Mouse (Mus musculus) left cerebral cortex, adult 2 months (tissue): ENCODE measurements at regions not wholly inside any gene's neighbourhood (a gene's known extent, or its start where the extent isn't known, plus 50 kb on each side); places are given as distances from the start of the nearest gene placed in this dataset.

ENCODE experiments used
- DNase-seq, 2 experiments: peaks; one replicate each; pipeline ENCODE4 v3.0.0; 2021 to 2022; ENCODE audit warnings: low spot score in 2 of 2, mixed read lengths in 1 of 2; ENCODE audit errors: extremely low spot score in 1 of 2
- H3K27ac ChIP-seq: fragments of 200-600 bp; 2 replicates; pipeline ENCODE4 v1.8.1; 2022
- H3K4me3 ChIP-seq: fragments of 200-600 bp; 2 replicates; pipeline ENCODE4 v1.8.1; 2022
- CTCF ChIP-seq: fragments of 200-600 bp; IDR thresholded peaks from 2 replicates; pipeline ENCODE4 v1.8.1; 2022; ENCODE audit warnings: antibody characterized with exemption, mild to moderate bottlenecking, moderate library complexity
- intact Hi-C: fragments of 180-260 bp; cut with DNase I; formaldehyde crosslinking; loops from one replicate; pipeline ENCODE4 v1.15.1; 2025

GRCm38 (mm10) chr16:47081896-47082295, 583.6 kb upstream of the Nectin3 start:
- no peak for DNase-seq
- no peak overlapping the region for H3K27ac ChIP-seq
- intact Hi-C loops = no loop called here
- TF ChIP-seq CTCF = no peak
- no peak overlapping the region for H3K4me3 ChIP-seq

DNA sequence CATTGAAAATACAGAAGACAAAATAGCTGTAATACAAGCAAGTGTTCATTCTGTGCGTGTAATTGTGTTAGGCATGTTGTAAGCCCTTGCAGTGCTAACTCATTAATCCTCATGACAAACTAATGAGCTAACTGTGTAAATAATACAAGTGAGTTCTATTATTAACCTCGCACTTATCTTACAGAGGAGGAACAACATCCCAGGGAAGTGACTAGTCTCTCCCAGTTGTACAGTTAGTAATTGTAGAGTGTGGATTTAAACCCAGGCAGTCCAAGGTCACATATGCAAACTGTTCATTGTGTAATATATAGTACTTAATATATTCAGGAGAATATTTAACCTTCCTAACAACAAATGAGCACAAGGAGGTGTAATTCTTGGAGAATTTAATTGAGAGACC, 582.0 kb upstream of the Nectin3 start:
- intact Hi-C loops = no loop called here
- no peak for TF ChIP-seq CTCF
- DNase-seq = no peak
- Histone ChIP-seq H3K4me3 (no peak overlapping the region), H3K27ac (no peak overlapping the region)

DNA sequence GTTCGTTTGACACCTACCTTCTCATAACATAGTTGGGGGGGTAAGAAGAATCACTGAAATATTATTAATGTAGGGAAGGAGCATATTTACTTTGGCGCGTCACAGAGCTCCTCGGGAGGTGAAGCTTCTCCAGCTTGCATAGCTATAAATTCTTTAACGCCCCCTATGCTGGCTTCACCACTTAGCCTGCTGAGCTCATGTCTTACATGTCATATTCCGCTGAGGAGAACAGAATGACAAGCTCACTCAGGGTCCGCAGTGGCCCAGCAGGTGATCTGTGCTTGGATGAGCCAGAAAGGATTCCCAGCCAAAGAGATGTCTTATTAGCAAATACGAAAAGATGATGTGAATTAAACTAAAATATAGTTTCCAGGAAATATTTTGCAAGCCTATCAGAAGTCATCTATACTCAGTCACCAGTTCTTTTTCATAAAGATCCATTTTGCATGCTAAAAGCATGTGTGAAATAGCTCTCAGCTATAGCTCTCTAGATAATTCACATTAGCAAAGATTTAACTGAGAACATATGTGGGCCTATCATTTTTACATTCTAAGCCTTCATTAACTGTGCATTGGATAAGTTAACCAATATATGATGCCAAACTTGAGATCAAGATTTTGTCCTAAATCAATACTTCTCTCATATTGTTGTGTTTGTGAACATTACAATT, 561.1 kb upstream of the Nectin3 start:
- no peak for TF ChIP-seq CTCF
- no peak for DNase-seq
- no peak overlapping the region for H3K27ac ChIP-seq
- intact Hi-C loops = no loop called here
- no peak overlapping the region for H3K4me3 ChIP-seq

DNA sequence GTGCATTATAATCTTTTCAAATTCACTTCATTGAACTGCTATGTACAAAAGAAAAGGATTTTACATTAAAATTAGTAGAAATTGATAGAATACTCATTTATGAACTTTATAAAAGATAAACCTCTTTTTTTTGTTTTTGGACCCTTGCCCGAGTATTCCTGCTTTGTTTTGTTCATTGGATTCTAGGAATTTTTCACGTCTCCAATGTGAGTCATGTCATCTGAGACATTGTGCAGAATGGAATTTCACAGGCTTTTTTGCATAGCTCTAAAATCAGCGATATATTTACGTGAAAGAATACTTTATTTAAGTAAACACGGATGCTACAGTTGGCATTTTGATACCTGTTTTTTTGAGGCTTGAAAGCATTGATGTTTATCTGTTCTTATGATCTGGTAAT, 560.5 kb upstream of the Nectin3 start:
- intact Hi-C loops = no loop called here
- no peak for TF ChIP-seq CTCF
- no peak for DNase-seq
- Histone ChIP-seq H3K27ac (no peak overlapping the region), H3K4me3 (no peak overlapping the region)

DNA sequence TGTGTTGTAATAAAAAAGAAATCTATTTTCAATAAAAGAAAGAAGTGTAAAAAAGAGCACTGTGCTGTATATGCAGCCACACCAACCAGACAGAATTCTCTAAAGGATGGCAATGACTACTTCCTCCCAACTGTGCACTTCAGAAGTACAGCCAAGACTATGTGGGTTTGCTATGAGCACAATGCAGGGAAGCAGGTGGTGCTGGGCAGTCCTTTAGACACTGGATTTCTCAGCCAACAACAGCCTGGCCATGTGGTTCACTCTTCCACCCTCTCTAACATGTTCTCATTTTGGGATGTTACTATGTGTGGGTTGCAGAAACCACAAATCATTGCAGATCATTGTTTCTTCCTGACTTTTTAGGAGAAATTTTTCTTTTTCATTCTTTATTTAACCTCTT, 527.6 kb upstream of the Nectin3 start:
- intact Hi-C loops = loop anchor here (5.0 to 10.0 kb wide), 3 partner anchors 69 to 859 kb away; partner anchors contain the start of gene Nectin3
- H3K27ac ChIP-seq = no peak overlapping the region
- no peak overlapping the region for H3K4me3 ChIP-seq
- DNase-seq = peak in 1 of 2 experiments; percentile 42
- no peak for TF ChIP-seq CTCF

DNA sequence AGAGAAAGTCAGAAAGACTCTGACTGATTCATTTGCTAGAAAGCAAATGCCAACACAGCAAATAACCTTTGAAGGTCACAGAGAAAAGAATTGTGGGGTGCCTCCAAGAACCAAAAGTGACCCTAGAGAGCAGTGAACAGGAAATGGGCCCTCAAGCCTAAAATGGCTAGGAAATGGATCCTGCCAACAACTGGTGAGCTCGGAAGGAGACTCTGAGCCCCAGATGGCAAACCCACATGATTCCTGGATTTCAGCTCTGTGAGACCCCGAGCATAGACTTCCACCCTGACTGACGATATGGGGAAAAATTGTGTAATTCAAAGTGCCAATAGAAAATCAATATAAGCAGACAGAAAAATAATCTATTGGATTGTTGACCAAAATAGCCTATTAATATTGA, 519.2 kb upstream of the Nectin3 start:
- no peak for DNase-seq
- Histone ChIP-seq H3K4me3 (no peak overlapping the region), H3K27ac (no peak overlapping the region)
- TF ChIP-seq CTCF = no peak
- intact Hi-C loops = no loop called here

DNA sequence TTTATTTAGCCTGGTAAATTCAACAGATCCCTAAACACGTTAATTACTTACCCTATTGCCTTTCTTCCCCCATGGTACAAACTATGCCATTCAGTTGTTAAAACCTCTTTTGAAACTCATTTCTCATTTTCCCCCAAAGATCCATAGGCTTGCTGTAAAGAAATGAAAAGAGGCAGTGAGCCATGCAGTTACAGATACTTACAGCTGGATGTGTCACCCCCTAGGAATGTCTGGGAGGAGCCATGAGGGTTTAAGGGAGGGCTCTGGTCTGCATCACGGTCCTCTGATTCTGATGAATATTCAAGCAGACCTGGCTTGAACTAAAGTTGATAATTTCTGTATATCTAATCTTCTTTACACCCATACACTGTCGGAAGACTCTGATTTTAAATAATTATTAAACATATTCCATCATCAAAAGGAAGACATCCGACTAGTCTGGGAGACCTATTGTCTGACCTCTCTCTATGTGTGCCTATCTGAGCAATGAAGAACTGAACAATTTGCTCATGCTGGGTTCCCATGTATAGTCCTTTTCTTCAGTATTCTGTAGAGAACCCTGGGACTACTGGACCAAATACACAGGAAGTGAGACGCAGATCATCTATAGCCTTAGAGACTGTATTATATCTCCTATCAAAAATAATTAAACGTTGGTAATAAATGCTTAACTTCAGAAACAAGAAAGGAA, 484.7 kb upstream of the Nectin3 start:
- TF ChIP-seq CTCF = no peak
- Histone ChIP-seq H3K27ac (no peak overlapping the region), H3K4me3 (no peak overlapping the region)
- no peak for DNase-seq
- intact Hi-C loops = no loop called here

- Histone ChIP-seq H3K4me3 (no peak overlapping the region), H3K27ac (no peak overlapping the region)
- no peak for TF ChIP-seq CTCF
- intact Hi-C loops = no loop called here
- DNase-seq = no peak
Measured at GRCm38 (mm10) chr16:46982272-46982909, 484.1 kb upstream of the Nectin3 start.

DNA sequence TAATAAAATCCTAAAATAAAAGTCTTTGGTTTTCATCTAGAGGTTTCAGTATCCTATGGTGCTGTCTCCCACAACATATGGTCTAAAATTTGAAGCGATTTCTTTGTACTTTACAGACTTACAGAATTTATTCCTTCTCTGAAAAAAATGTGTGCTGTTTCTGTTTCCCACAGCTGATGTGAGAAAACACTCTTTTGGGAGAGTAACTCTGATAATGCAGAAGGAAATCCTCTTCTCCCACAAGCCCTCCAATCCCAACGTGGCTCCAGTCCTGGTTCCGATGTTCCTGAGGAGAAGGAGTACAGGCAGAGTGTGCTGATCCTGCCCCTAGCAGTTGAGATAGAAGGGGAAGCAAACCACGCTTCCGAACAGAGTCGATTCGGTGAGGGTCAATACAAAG, 467.4 kb upstream of the Nectin3 start:
- no peak overlapping the region for H3K4me3 ChIP-seq
- no peak for TF ChIP-seq CTCF
- no peak for DNase-seq
- H3K27ac ChIP-seq = no peak overlapping the region
- intact Hi-C loops = no loop called here

- intact Hi-C loops = loop anchor here (5.0 to 10.0 kb wide), 3 partner anchors 70 to 928 kb away; partner anchors contain the start of gene Nectin3
- Histone ChIP-seq H3K4me3 (no peak overlapping the region), H3K27ac (no peak overlapping the region)
- no peak for DNase-seq
- TF ChIP-seq CTCF = no peak
Measured at GRCm38 (mm10) chr16:46956990-46957389, 458.7 kb upstream of the Nectin3 start.

DNA sequence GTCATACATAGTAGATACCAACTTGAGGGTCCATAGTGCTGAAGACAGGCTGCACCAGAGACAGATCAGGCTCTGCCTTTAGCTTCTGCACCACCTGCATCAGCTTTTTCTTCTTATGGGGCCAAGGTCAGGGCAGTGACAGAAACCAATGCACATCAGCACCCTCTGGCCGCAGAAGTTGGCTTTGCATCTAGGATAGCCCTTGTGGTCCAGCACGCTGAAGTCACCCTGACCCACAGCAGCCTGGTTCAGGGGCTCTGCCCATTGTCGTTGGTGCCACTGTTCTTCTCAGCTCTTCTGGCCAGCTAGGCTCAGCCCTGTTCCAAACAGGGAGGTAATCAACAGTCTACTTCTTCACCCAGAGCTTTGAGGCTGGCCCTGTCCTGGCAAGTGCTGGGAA, 427.7 kb upstream of the Nectin3 start:
- no peak for DNase-seq
- Histone ChIP-seq H3K4me3 (no peak overlapping the region), H3K27ac (no peak overlapping the region)
- intact Hi-C loops = no loop called here
- TF ChIP-seq CTCF = no peak; the same call in 1 of the 2 replicates

GRCm38 (mm10) chr16:46894576-46895203, 396.4 kb upstream of the Nectin3 start:
- H3K4me3 ChIP-seq = no peak overlapping the region
- intact Hi-C loops = no loop called here
- H3K27ac ChIP-seq = no peak overlapping the region
- no peak for DNase-seq
- no peak for TF ChIP-seq CTCF
